Mouse (Mus musculus) heart, adult 2 months (tissue): ENCODE results near the gene Tlr7. TPM values are rescaled to one million over a fixed set of nuclear protein-coding genes. Genes with fewer than 3 reads are reported as not detected.

Experiments
- DNase-seq, 2 experiments: peaks; one replicate each; pipeline ENCODE4 v3.0.0; 2021
- H3K27ac ChIP-seq: fragments of 200-600 bp; 2 replicates; pipeline ENCODE4 v1.8.1; 2022
- H3K27me3 ChIP-seq: fragments of 200-500 bp; 2 replicates; pipeline ENCODE4 v1.6.1; 2012; ENCODE audit warnings: mild to moderate bottlenecking, low read length, inconsistent platforms, mixed read lengths; ENCODE audit not compliant: control insufficient read depth, insufficient read depth
- H3K36me3 ChIP-seq: fragments of 200-500 bp; 2 replicates; pipeline ENCODE4 v1.6.1; 2012; ENCODE audit warnings: low read length, inconsistent platforms; ENCODE audit not compliant: control insufficient read depth, insufficient read depth
- H3K4me1 ChIP-seq: fragments of 200-500 bp; 2 replicates; pipeline ENCODE4 v1.6.1; 2011; ENCODE audit warnings: low read length; ENCODE audit not compliant: control insufficient read depth, insufficient read depth
- H3K4me3 ChIP-seq: fragments of 200-600 bp; 2 replicates; pipeline ENCODE4 v1.8.1; 2022
- H3K79me2 ChIP-seq: fragments of 200-500 bp; replicated peaks from 2 replicates; pipeline ENCODE4 v1.6.1; 2012; ENCODE audit warnings: mild to moderate bottlenecking, inconsistent platforms, low read length, moderate library complexity, mixed read lengths; ENCODE audit not compliant: control insufficient read depth, insufficient read depth
- H3K9ac ChIP-seq: fragments of 200-500 bp; 2 replicates; pipeline ENCODE4 v1.6.1; 2012; ENCODE audit warnings: low read depth, mild to moderate bottlenecking, control low read depth, inconsistent platforms, low read length, mixed read lengths
- CTCF ChIP-seq: fragments of 200-600 bp; IDR thresholded peaks from 2 replicates; pipeline ENCODE4 v1.8.1; 2022; ENCODE audit warnings: antibody characterized with exemption, mild to moderate bottlenecking, moderate library complexity
- EP300 ChIP-seq: fragments of 200-500 bp; IDR thresholded peaks from 2 replicates; pipeline ENCODE4 v1.6.1; 2011; ENCODE audit warnings: low read depth, low read length, control low read depth; ENCODE audit not compliant: insufficient read depth
- POLR2A ChIP-seq: fragments of 200-500 bp; IDR thresholded peaks from 2 replicates; pipeline ENCODE4 v1.6.1; 2011; ENCODE audit warnings: mild to moderate bottlenecking, low read depth, low read length, control low read depth; ENCODE audit not compliant: insufficient read depth
- WGBS: fragments of 180-500 bp; shearing (Covaris S2); methylation state at CpG from one replicate; pipeline ENCODE4 v1.1.7; 2018; 5-methylcytosine and 5-hydroxymethylcytosine counted together
- intact Hi-C: fragments of 180-260 bp; cut with DNase I; formaldehyde crosslinking; loops from one replicate; pipeline ENCODE4 v1.15.1; 2025
- polyA plus RNA-seq: library from polyadenylated mRNA; depleted of rRNA; stranded (reverse); fragments of >200 nt; gene quantifications from 2 replicates; pipeline ENCODE4 v1.2.3, GENCODE M21; 2012; rRNA removed
- total RNA-seq, 2 experiments: library from RNA; stranded (reverse); gene quantifications; 2 replicates each; pipeline ENCODE4 v1.2.3; 2021

The Tlr7 gene
- total and polyA plus RNA-seq, 3 experiments, result 0.57 to 2.5 (median 1.7) TPM

DNA sequence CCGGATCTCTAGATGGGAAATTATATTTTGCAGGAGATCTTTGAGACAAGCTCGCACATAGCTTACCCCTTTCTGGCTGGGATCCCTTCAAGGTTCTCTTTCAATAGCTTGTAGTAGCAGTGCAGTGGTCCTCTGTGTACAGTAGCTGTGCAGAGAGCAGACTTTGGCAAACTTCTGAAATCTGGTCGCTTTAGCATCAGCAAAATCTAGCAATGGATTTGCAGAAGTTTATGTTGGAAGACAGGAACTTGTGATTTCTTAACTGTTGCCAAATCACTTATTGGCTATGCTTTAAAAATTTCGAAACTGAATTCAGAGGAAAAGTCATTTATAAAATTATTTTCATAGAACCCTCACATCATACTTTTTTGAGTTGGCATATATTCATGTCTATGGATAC, 66.3 kb downstream of the Tlr7 start, which contains the start of gene Tlr8:
TSS of gene Tlr8 (minus strand) at position 244 of the 400 bp plus-strand sequence.
- TF ChIP-seq POLR2A, result no peak
- no peak for TF ChIP-seq EP300
- TF ChIP-seq CTCF, result no peak
- Histone ChIP-seq H3K4me1 (no peaks in the 10 kb centered on the region), H3K36me3 (no peaks in the 10 kb centered on the region), H3K4me3 (no peak within 1 kb of the TSS), H3K27ac (no peak within 1 kb of the TSS), H3K79me2 (no peaks in the 10 kb centered on the region), H3K9ac (no peak within 1 kb of the TSS), H3K27me3 (no peaks in the 10 kb centered on the region)
- DNase-seq, result no peak
- intact Hi-C loops, result no loop called here
- WGBS, result 42% methylated on average over 4 of the region's 4 CpGs

DNA sequence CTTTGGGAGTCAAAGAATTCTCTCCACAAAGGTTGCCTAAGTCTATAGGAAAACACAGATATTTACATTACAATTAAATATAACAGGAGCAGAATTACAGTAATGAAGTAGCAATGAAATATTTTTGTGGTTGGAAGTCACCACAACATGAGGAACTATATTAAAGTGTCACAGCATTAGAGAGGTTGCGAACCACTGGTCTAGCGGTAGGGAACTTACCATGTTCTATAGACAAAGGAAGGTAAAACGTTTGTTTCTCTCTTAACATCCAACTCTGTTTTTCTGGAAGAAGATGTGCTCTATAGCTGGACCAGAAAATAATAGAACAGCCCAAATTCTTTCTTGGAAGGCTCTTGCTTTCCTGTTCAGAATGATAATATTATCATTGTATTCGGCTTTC, 66.8 kb downstream of the Tlr7 start:
- Histone ChIP-seq H3K36me3 (no peaks in the 10 kb centered on the region), H3K4me1 (no peaks in the 10 kb centered on the region), H3K79me2 (no peaks in the 10 kb centered on the region), H3K9ac (no peak overlapping the region), H3K27ac (no peak overlapping the region), H3K4me3 (no peak overlapping the region), H3K27me3 (no peaks in the 10 kb centered on the region)
- 61% methylated on average over 4 of the region's 4 CpGs for WGBS
- intact Hi-C loops, result no loop called here
- DNase-seq, result no peak
- TF ChIP-seq EP300, result no peak

Other genes starting within 250 kb of the Tlr7 start
- gene Tmsb4x, start 121.2 kb downstream of the Tlr7 start, total RNA-seq, result 100 to 1,000 TPM; 435 to 610 TPM
- gene Tmsb4x, start 121.2 kb downstream of the Tlr7 start, polyA plus RNA-seq, result 211 and 313 TPM in 2 replicates
- gene Tlr8, start 66.2 kb downstream of the Tlr7 start, total RNA-seq, result 1 to 10 TPM; 1.3 to 1.9 TPM
- 0.59 and 1.2 TPM in 2 replicates for gene Tlr8, start 66.2 kb downstream of the Tlr7 start, polyA plus RNA-seq
- 10 to 100 TPM; 12.5 to 13.6 TPM for gene Prps2, start 52.2 kb upstream of the Tlr7 start, total RNA-seq
- gene Prps2, start 52.2 kb upstream of the Tlr7 start, polyA plus RNA-seq, result 4.6 and 7.1 TPM in 2 replicates